Mouse (Mus musculus): ENCODE measurements at regions not wholly inside any gene's neighbourhood (a gene's known extent, or its start where the extent isn't known, plus 50 kb on each side); places are given as distances from the start of the nearest gene placed in this dataset.

DNA sequence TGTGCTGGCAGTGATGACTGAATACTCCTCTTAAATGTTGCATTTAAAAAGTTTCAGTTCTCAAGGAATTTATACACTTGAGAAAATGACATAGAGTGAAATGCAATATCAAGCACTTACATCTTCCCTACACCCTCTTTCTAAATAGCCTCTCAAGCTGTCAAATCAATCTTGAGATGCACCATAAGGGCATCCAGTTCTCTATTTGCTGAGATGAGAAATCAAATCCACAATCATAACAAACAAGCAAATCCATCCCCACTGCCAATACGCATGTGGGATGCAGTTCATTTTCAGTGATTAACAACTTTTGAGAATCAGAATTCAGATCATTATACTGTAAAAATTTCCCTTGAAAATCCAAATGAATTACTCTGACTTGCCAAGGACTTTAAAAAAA, 62.6 kb upstream of the Ift57 start:
- Histone ChIP-seq H3K4me3 (no peak overlapping the region), H3K4me1 (no peaks in the 10 kb centered on the region), H3K27ac (no peak overlapping the region), H3K9me3 (replicated peaks) (no peaks in the 10 kb centered on the region), H3K36me3 (no peaks in the 10 kb centered on the region), H3K27me3 (ENCODE audit: low read depth, poor library complexity, severe bottlenecking) (no peaks in the 10 kb centered on the region)
- WGBS: 98% methylated on average over 1 of the region's 1 CpGs
- no peak for DNase-seq (ENCODE audit: low spot score)

DNA sequence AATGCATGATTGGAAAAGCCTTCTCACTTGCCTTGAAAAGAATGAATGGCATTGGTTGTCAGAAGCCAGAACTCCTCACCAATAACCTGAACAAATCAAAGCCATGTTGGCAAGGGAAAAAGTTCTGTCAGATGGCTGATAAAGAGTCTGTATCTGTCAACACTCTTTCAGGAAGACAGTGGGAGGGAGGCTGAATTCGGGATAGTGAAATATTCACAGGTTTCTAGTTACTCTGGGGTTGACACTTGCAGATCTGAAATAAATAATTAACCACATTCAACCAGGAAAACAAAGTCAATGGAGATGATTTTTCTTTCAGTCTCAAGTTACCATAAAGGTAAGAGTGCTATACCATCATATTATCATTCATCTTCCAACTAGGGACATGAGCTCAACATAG, 56.3 kb upstream of the Ift57 start:
- WGBS: 93% methylated on average over 1 of the region's 1 CpGs
- Histone ChIP-seq H3K27ac (no peak overlapping the region), H3K36me3 (no peaks in the 10 kb centered on the region), H3K4me1 (no peaks in the 10 kb centered on the region), H3K4me3 (no peak overlapping the region), H3K27me3 (ENCODE audit: low read depth, poor library complexity, severe bottlenecking) (no peaks in the 10 kb centered on the region), H3K9me3 (replicated peaks) (no peaks in the 10 kb centered on the region)
- DNase-seq (ENCODE audit: low spot score): no peak

DNA sequence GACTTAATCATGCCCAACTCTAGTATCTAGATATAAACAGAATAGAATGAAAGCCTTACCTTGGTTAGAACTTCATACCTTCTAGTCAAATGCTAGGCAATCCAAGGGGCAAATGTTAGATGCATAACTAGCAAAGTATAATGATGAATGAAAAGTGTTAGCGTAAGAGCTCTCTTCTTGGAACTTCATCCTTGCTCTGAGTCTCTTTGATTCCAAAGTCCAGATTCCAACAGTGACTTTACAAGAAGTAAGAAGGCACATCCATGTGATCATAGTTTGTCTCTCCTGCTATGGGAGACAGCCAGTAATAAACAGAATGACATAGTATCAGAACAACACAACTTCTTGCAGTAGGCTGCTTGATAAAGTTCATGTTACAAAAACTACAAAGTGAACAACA, 54.6 kb upstream of the Ift57 start:
- Histone ChIP-seq H3K4me3 (no peak overlapping the region), H3K27ac (no peak overlapping the region), H3K9me3 (replicated peaks) (no peaks in the 10 kb centered on the region), H3K27me3 (ENCODE audit: low read depth, poor library complexity, severe bottlenecking) (no peaks in the 10 kb centered on the region), H3K4me1 (no peaks in the 10 kb centered on the region), H3K36me3 (no peaks in the 10 kb centered on the region)
- WGBS: 100% methylated on average over 1 of the region's 1 CpGs
- no peak for DNase-seq (ENCODE audit: low spot score)

DNA sequence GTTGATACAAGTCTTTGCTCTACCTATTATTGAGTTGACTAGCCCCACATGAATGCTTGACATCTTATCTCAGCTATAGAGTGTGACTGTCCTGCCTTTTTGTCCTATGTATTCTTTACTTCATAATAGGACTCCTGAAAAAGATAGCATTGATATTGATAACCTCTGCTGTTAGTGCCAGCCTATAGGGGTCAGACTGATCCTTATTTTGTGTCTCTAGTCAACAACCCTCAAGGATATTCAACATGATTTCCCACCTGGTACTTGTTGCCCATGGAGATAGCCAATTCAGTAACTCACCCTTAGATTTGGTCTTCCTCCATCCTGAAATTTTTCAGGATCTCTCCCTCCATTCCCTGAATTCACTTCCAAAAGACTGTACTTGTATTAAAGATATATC, 52.6 kb upstream of the Ift57 start:
- H3K27me3 ChIP-seq (ENCODE audit: low read depth, poor library complexity, severe bottlenecking): no peaks in the 10 kb centered on the region
- no peaks in the 10 kb centered on the region for H3K9me3 ChIP-seq (replicated peaks)
- DNase-seq (ENCODE audit: low spot score): no peak
- no peak overlapping the region for H3K4me3 ChIP-seq
- no peaks in the 10 kb centered on the region for H3K4me1 ChIP-seq
- H3K27ac ChIP-seq: no peak overlapping the region
- no peaks in the 10 kb centered on the region for H3K36me3 ChIP-seq
